Mouse (Mus musculus) lung, postnatal 36 days (tissue): ENCODE results near the gene Fam118b.

Experiments
- DNase-seq: peaks from one replicate; pipeline ENCODE4 v3.0.0; 2022; ENCODE audit warnings: mixed read lengths

Fam118b gene

DNA sequence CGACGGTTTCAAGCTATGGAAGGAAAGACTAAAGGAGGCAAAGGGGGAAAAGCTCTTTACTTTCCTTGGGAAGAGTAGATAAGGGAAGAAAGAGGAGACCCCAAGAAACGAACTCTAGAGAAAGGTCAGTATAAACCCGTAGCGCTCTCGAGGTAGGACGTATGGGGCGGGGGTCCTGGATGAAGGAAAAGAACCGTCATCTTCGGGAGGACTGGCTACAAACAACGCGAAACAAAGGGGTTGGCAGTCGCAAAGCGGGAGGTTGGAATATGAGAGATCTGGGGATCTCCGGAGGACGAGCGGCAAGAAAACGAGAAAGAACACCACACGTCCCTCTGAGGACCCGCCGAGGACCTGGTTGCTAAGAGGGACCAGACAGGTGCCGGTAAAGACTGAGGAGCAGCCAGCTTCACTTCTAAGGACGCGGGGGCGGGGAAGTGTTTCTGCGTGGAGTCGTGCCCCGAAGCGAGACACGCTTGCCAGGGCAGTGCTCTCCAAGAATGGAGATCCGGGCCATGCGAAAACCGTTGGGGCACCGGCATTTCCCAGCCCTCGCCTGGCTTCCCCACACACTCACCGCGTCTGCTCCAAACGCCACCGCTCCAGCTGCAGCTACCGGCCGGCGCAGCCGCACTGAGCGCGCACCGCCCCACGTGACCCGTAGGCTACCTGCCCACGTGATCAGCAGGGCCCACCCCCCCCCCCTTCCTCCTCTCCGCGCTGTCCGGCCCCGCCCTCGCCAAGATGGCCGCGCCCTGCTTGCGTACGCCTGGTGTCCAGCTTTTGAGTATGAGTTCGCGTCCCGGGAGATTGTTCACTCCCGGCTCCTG, at the start of gene Fam118b, which contains the start of gene Rpusd4:
TSS of gene Fam118b (minus strand) at position 660 of the 830 bp plus-strand sequence.
TSS of gene Rpusd4 (plus strand) at position 720 of the 830 bp plus-strand sequence.
- DNase-seq = peak; percentile 94

DNA sequence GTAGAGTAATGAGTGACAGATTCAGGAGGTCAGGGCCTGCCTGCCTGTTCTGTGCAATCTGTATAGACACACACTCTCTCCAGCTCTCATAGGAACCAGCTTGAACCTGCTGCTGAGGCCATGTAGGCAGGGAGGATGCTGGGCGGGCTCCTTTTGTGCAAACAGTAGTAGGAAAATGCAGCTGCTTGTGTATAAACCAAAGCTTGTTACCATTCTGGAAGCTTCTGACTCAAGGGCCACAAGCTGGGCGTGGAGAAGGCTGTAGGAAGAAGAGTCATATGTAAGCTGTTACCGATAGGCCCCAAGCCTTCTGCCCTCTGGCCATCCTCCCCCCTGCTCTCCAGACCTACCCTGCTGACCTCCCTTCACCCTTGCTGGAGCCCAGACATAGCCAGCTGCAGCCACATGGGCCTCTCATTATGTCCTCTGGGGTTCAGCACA, 49.2 kb upstream of the Fam118b start:
- no peak for DNase-seq

GRCm38 (mm10) chr9:35314254-35314653, 46.6 kb upstream of the Fam118b start:
- no peak for DNase-seq

GRCm38 (mm10) chr9:35313601-35314000, 46.0 kb upstream of the Fam118b start:
- no peak for DNase-seq

DNA sequence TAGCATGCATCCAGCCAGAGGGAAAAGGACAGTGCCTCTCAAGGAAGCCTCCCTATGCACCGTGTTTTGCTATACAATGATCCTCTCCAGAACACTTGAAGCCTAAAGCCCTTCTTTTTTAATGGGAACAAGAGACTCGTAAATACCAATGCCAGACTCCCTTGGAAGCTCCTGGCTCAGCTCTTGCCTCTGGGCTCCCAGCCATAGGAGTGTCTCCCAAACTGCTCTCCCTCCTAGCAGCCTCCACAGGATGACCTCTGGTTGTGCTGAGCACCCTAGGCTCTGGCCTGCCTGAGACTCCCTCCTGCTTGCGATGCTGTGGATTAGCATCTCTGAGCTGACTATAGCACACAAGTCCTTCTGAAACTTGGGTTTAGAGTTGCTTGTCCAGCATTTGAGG, 44.9 kb upstream of the Fam118b start:
- peak; percentile 32 for DNase-seq

GRCm38 (mm10) chr9:35310377-35310776, 42.8 kb upstream of the Fam118b start:
- no peak for DNase-seq

- DNase-seq = no peak
Measured at GRCm38 (mm10) chr9:35307461-35307860, 39.9 kb upstream of the Fam118b start.

DNA sequence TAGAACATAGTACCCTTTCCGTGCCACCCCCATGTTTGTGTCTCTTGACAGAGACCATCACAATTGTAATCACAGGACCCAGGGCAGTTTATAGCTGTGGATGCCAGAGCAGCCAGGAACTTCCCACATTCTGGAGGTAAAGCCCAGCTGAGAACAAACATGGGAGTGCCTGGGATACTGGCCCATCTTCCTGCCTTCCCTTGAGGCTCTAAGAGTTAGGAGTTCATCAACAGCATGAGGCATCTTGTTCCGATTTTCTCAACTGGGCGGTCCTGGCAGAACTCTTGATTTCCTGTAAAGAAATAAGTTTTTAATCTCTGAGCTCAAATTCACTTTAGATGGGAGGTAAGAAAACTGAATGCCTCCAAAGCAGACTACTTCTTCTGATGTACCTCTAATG, 34.6 kb upstream of the Fam118b start:
- no peak for DNase-seq

- DNase-seq = no peak
Measured at GRCm38 (mm10) chr9:35297791-35298190, 30.2 kb upstream of the Fam118b start.

GRCm38 (mm10) chr9:35293465-35293864, 25.9 kb upstream of the Fam118b start:
- DNase-seq = peak; percentile 28

DNA sequence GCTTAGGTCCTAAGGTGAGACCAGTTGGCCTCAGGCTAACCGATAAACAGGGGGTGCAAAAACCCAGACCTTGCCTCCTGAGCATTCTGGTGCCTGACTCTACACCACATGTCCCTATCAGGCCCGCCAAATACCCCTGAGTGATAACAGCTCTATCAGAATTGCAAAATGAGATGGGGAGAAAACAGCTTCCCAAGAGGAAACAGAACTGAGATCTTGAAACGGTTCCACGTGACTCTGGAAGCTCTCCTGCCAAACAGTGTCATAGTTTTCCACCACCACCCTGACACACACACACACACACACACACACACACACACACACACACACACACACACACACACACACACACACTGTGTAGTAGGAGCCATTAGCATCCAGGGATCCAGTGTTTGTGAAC, 23.3 kb upstream of the Fam118b start:
- no peak for DNase-seq

GRCm38 (mm10) chr9:35290417-35290816, 22.8 kb upstream of the Fam118b start:
- no peak for DNase-seq

- DNase-seq = no peak
Measured at GRCm38 (mm10) chr9:35289992-35290391, 22.4 kb upstream of the Fam118b start.

DNA sequence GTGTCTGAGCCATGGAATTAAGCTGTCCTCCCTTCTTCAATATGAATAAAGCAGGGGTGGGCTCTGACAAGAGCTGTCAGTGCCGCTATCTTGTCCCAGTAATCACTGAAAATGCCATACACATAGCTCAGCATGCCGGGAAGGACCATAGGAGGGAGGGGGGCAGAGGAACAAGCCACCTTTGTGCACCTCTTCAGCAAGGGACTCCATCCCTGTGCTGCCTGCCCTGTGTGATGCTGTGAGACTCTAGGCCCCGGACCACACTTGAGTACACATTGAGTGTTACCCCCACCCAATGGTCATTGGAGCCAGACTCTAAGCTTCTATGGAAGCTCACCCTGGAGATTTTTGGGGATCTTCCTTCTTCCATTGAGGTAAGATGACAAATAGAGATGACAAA, 18.7 kb upstream of the Fam118b start:
- no peak for DNase-seq

GRCm38 (mm10) chr9:35284351-35284750, 16.7 kb upstream of the Fam118b start:
- no peak for DNase-seq

- DNase-seq = no peak
Measured at GRCm38 (mm10) chr9:35283415-35284069, 15.9 kb upstream of the Fam118b start.

- no peak for DNase-seq
Measured at GRCm38 (mm10) chr9:35282851-35283200, 15.2 kb upstream of the Fam118b start.

GRCm38 (mm10) chr9:35282006-35282850, 14.6 kb upstream of the Fam118b start:
- DNase-seq = peak; percentile 79

GRCm38 (mm10) chr9:35278451-35278850, 10.8 kb upstream of the Fam118b start:
- no peak for DNase-seq

- peak; percentile 41 for DNase-seq
Measured at GRCm38 (mm10) chr9:35277855-35278365, 10.3 kb upstream of the Fam118b start.

- no peak for DNase-seq
Measured at GRCm38 (mm10) chr9:35267976-35268715, 541 bp upstream of the Fam118b start.

DNA sequence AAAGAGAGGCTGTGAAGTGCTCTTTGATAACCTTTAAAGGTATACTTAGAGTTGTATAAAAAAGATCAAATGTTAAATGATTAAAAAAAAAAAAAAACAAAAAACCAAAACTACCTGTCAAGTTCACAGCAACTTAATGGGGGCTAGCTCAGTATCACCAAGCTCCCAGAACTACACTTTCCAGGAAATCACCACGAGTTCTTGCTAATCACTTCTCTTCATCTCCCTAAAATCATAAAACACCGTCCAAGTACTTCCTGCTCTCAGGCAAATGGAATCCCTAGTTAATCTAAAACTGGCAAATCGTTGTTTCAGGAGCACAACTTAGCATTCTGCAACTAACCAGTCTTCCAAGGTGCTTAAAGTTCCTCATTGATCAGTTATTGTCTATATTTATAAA, 3.1 kb downstream of the Fam118b start:
- DNase-seq = no peak
